Mouse (Mus musculus): Measurements from ENCODE around the gene Map3k1. TPM values are rescaled to one million over a fixed set of nuclear protein-coding genes. Genes with fewer than 3 reads are reported as not detected.

Gene Map3k1
- polyA plus RNA-seq, 1 experiment from 2014 or later = 30.3 TPM

GRCm38 (mm10) chr13:111803506-111803905 is 5.3 kb downstream of the Map3k1 start:
- H3K4me3 ChIP-seq (replicated peaks; ENCODE audit: low read depth, low read length) = no peak overlapping the region
- WGBS = 44% methylated on average over 6 of the region's 6 CpGs
- no peaks in the 10 kb centered on the region for H3K9me3 ChIP-seq (replicated peaks; ENCODE audit: low read length)
- no peak for ATAC-seq (replicated peaks; ENCODE audit: low FRiP score, low read depth)
- no peak for DNase-seq (ENCODE audit: low spot score)
- no peak for TF ChIP-seq CTCF (IDR thresholded peaks at IDR 0.05; ENCODE audit: low read depth)
- H3K27me3 ChIP-seq (ENCODE audit: insufficient read depth, low read length) = no peaks in the 10 kb centered on the region
- peaks cover 66% of the 10 kb centered on the region for H3K4me1 ChIP-seq (replicated peaks; ENCODE audit: insufficient read depth, low read length)
- peak overlapping the region; percentile 35; the same call in 1 of the 2 replicates for H3K9ac ChIP-seq (ENCODE audit: low read depth, low read length)
- H3K4me2 ChIP-seq (ENCODE audit: low read length) = peak overlapping the region; percentile 46
- H3K27ac ChIP-seq = peak overlapping the region; percentile 62
- no peaks in the 10 kb centered on the region for H3K36me3 ChIP-seq (ENCODE audit: insufficient read depth, low read length)

- no peak for TF ChIP-seq CTCF (IDR thresholded peaks at IDR 0.05; ENCODE audit: low read depth)
Measured at GRCm38 (mm10) chr13:111802900-111803299, 5.9 kb downstream of the Map3k1 start.

GRCm38 (mm10) chr13:111802271-111802665 is 6.5 kb downstream of the Map3k1 start:
- ATAC-seq (replicated peaks; ENCODE audit: low FRiP score, low read depth) = no peak
- no peaks in the 10 kb centered on the region for H3K36me3 ChIP-seq (ENCODE audit: insufficient read depth, low read length)
- peaks cover 78% of the 10 kb centered on the region for H3K4me1 ChIP-seq (replicated peaks; ENCODE audit: insufficient read depth, low read length)
- H3K27ac ChIP-seq = peak overlapping the region; percentile 62
- no peaks in the 10 kb centered on the region for H3K27me3 ChIP-seq (ENCODE audit: insufficient read depth, low read length)
- H3K4me3 ChIP-seq (replicated peaks; ENCODE audit: low read depth, low read length) = no peak overlapping the region
- no peak for DNase-seq (ENCODE audit: low spot score)
- no peaks in the 10 kb centered on the region for H3K9me3 ChIP-seq (replicated peaks; ENCODE audit: low read length)
- TF ChIP-seq CTCF (IDR thresholded peaks at IDR 0.05; ENCODE audit: low read depth) = no peak
- H3K4me2 ChIP-seq (ENCODE audit: low read length) = no peak overlapping the region
- no peak overlapping the region for H3K9ac ChIP-seq (ENCODE audit: low read depth, low read length)
- WGBS = 43% methylated on average over 2 of the region's 2 CpGs

More at GRCm38 (mm10) chr13:111802900-111803299, 5.9 kb downstream of the Map3k1 start:
- no peak for DNase-seq (ENCODE audit: low spot score)
- H3K4me1 ChIP-seq (replicated peaks; ENCODE audit: insufficient read depth, low read length) = peaks cover 72% of the 10 kb centered on the region
- no peaks in the 10 kb centered on the region for H3K9me3 ChIP-seq (replicated peaks; ENCODE audit: low read length)
- peak overlapping the region; percentile 46 for H3K4me2 ChIP-seq (ENCODE audit: low read length)
- H3K36me3 ChIP-seq (ENCODE audit: insufficient read depth, low read length) = no peaks in the 10 kb centered on the region
- peak overlapping the region; percentile 62 for H3K27ac ChIP-seq
- H3K4me3 ChIP-seq (replicated peaks; ENCODE audit: low read depth, low read length) = no peak overlapping the region
- no peaks in the 10 kb centered on the region for H3K27me3 ChIP-seq (ENCODE audit: insufficient read depth, low read length)
- WGBS = 57% methylated on average over 11 of the region's 11 CpGs
- peak; percentile 37; the same call in 1 of the 2 replicates for ATAC-seq (replicated peaks; ENCODE audit: low FRiP score, low read depth)
- H3K9ac ChIP-seq (ENCODE audit: low read depth, low read length) = no peak overlapping the region

- no peaks in the 10 kb centered on the region for H3K36me3 ChIP-seq (ENCODE audit: insufficient read depth, low read length)
- no peak for DNase-seq (ENCODE audit: low spot score)
- no peak overlapping the region for H3K4me2 ChIP-seq (ENCODE audit: low read length)
- H3K9me3 ChIP-seq (replicated peaks; ENCODE audit: low read length) = no peaks in the 10 kb centered on the region
- 58% methylated on average over 10 of the region's 10 CpGs for WGBS
- TF ChIP-seq CTCF (IDR thresholded peaks at IDR 0.05; ENCODE audit: low read depth) = peak; percentile 53; the same call in 1 of the 2 replicates
- peak overlapping the region; percentile 62 for H3K27ac ChIP-seq
- ATAC-seq (replicated peaks; ENCODE audit: low FRiP score, low read depth) = no peak
- H3K4me1 ChIP-seq (replicated peaks; ENCODE audit: insufficient read depth, low read length) = peaks cover 81% of the 10 kb centered on the region
- no peak overlapping the region for H3K9ac ChIP-seq (ENCODE audit: low read depth, low read length)
- no peaks in the 10 kb centered on the region for H3K27me3 ChIP-seq (ENCODE audit: insufficient read depth, low read length)
- H3K4me3 ChIP-seq (replicated peaks; ENCODE audit: low read depth, low read length) = no peak overlapping the region
Measured at GRCm38 (mm10) chr13:111801662-111802270, 7.0 kb downstream of the Map3k1 start.

- Histone ChIP-seq H3K4me2 (ENCODE audit: low read length) (no peak overlapping the region), H3K9ac (ENCODE audit: low read depth, low read length) (no peak overlapping the region), H3K4me3 (replicated peaks; ENCODE audit: low read depth, low read length) (no peak overlapping the region), H3K27me3 (ENCODE audit: insufficient read depth, low read length) (no peaks in the 10 kb centered on the region), H3K9me3 (replicated peaks; ENCODE audit: low read length) (no peaks in the 10 kb centered on the region), H3K4me1 (replicated peaks; ENCODE audit: insufficient read depth, low read length) (peaks cover 87% of the 10 kb centered on the region), H3K27ac (peak overlapping the region; percentile 62; the same call in 1 of the 2 replicates), H3K36me3 (ENCODE audit: insufficient read depth, low read length) (no peaks in the 10 kb centered on the region)
- DNase-seq (ENCODE audit: low spot score) = no peak
- no peak for ATAC-seq (replicated peaks; ENCODE audit: low FRiP score, low read depth)
- TF ChIP-seq CTCF (IDR thresholded peaks at IDR 0.05; ENCODE audit: low read depth) = no peak
- WGBS = 34% methylated on average over 4 of the region's 4 CpGs
Measured at GRCm38 (mm10) chr13:111800866-111801265, 7.9 kb downstream of the Map3k1 start.

- TF ChIP-seq CTCF (IDR thresholded peaks at IDR 0.05; ENCODE audit: low read depth) = no peak
- Histone ChIP-seq H3K27me3 (ENCODE audit: insufficient read depth, low read length) (no peaks in the 10 kb centered on the region), H3K4me2 (ENCODE audit: low read length) (no peak overlapping the region), H3K27ac (peak overlapping the region; percentile 79), H3K4me3 (replicated peaks; ENCODE audit: low read depth, low read length) (no peak overlapping the region), H3K9ac (ENCODE audit: low read depth, low read length) (no peak overlapping the region), H3K9me3 (replicated peaks; ENCODE audit: low read length) (no peaks in the 10 kb centered on the region), H3K4me1 (replicated peaks; ENCODE audit: insufficient read depth, low read length) (peaks cover 68% of the 10 kb centered on the region), H3K36me3 (ENCODE audit: insufficient read depth, low read length) (no peaks in the 10 kb centered on the region)
- 59% methylated on average over 12 of the region's 12 CpGs for WGBS
- no peak for DNase-seq (ENCODE audit: low spot score)
- peak; percentile 15; the same call in 1 of the 2 replicates for ATAC-seq (replicated peaks; ENCODE audit: low FRiP score, low read depth)
Measured at GRCm38 (mm10) chr13:111798044-111798443, 10.7 kb downstream of the Map3k1 start.
